Mouse (Mus musculus): ENCODE data around the gene Wdr76. TPM values are rescaled to one million over a fixed set of nuclear protein-coding genes. Genes with fewer than 3 reads are reported as not detected.
"Not testable (repeated sequence)": the region's sequence is repeated elsewhere in the genome, so short reads cannot be mapped to it uniquely, and the experiment has no call there.

The Wdr76 gene
- polyA plus RNA-seq (2012; ENCODE audit: insufficient read depth, insufficient read length, missing spikeins) = 2.2 and 2.3 TPM in 2 replicates

GRCm38 (mm10) chr2:121505942-121506882, at the start of gene Wdr76, which contains the start of gene Mfap1a:
Gene Wdr76, plus strand, starts transcription at chr2:121506723.
Gene Mfap1a, minus strand, starts transcription at chr2:121506665.
- Histone ChIP-seq H3K27ac (replicated peaks; ENCODE audit: low read depth, low read length) (peak within 1 kb of the TSS; percentile 48; the same call in 1 of the 2 replicates), H3K4me3 (ENCODE audit: insufficient read depth, low read depth, low read length) (peak within 1 kb of the TSS; percentile 65)
- H3K4me1 ChIP-seq (ENCODE audit: control insufficient read depth, insufficient read depth, insufficient read length, low read length) = not testable (repeated sequence)

DNA sequence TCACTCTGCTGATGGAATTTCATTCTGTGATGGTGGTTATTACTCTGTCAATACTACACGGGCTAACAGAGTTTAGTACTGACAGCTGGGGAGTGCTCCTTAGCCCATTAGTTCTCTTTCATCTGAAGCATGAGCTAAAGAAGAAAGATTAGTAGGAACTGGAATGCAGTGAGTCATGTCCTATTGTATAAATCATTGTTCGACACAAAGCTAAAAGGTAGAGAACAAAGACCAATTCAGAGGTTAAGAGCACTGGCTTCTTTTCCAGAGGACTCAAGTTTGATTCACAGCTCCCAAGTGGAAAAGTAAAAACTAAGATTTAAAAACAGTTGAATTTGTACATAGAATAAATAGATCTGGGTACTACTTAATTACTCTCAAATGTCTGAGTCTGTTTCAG, 46.5 kb upstream of the Wdr76 start:
- Histone ChIP-seq H3K4me1 (ENCODE audit: control insufficient read depth, insufficient read depth, insufficient read length, low read length) (no peaks in the 10 kb centered on the region), H3K4me3 (ENCODE audit: insufficient read depth, low read depth, low read length) (no peak overlapping the region), H3K27ac (replicated peaks; ENCODE audit: low read depth, low read length) (no peak overlapping the region)

GRCm38 (mm10) chr2:121468982-121469381, 37.5 kb upstream of the Wdr76 start:
- not testable (repeated sequence) for H3K27ac ChIP-seq (replicated peaks; ENCODE audit: low read depth, low read length); H3K4me1 ChIP-seq (ENCODE audit: control insufficient read depth, insufficient read depth, insufficient read length, low read length); H3K4me3 ChIP-seq (ENCODE audit: insufficient read depth, low read depth, low read length)

- not testable (repeated sequence) for H3K4me3 ChIP-seq (ENCODE audit: insufficient read depth, low read depth, low read length); H3K27ac ChIP-seq (replicated peaks; ENCODE audit: low read depth, low read length); H3K4me1 ChIP-seq (ENCODE audit: control insufficient read depth, insufficient read depth, insufficient read length, low read length)
Measured at GRCm38 (mm10) chr2:121472783-121473182, 33.7 kb upstream of the Wdr76 start.

GRCm38 (mm10) chr2:121473301-121474179, 33.0 kb upstream of the Wdr76 start, which contains the start of gene Mfap1b:
Gene Mfap1b, minus strand, starts transcription at chr2:121474067.
- Histone ChIP-seq H3K4me3 (ENCODE audit: insufficient read depth, low read depth, low read length) (peak within 1 kb of the TSS; percentile 74), H3K27ac (replicated peaks; ENCODE audit: low read depth, low read length) (peak within 1 kb of the TSS; percentile 47)
- H3K4me1 ChIP-seq (ENCODE audit: control insufficient read depth, insufficient read depth, insufficient read length, low read length) = not testable (repeated sequence)

- H3K27ac ChIP-seq (replicated peaks; ENCODE audit: low read depth, low read length) = peak overlapping the region; percentile 19; the same call in 1 of the 2 replicates
- H3K4me1 ChIP-seq (ENCODE audit: control insufficient read depth, insufficient read depth, insufficient read length, low read length) = peaks cover 3% of the 10 kb centered on the region; the same call in 1 of the 2 replicates
- peak overlapping the region; percentile 74 for H3K4me3 ChIP-seq (ENCODE audit: insufficient read depth, low read depth, low read length)
Measured at GRCm38 (mm10) chr2:121474180-121474535, 32.4 kb upstream of the Wdr76 start.

GRCm38 (mm10) chr2:121475306-121475705, 31.2 kb upstream of the Wdr76 start:
- H3K4me3 ChIP-seq (ENCODE audit: insufficient read depth, low read depth, low read length); H3K4me1 ChIP-seq (ENCODE audit: control insufficient read depth, insufficient read depth, insufficient read length, low read length); H3K27ac ChIP-seq (replicated peaks; ENCODE audit: low read depth, low read length): not testable (repeated sequence)

- Histone ChIP-seq H3K27ac (replicated peaks; ENCODE audit: low read depth, low read length) (no peak overlapping the region), H3K4me3 (ENCODE audit: insufficient read depth, low read depth, low read length) (no peak overlapping the region), H3K4me1 (ENCODE audit: control insufficient read depth, insufficient read depth, insufficient read length, low read length) (no peaks in the 10 kb centered on the region)
Measured at GRCm38 (mm10) chr2:121477491-121478266, 28.8 kb upstream of the Wdr76 start.

GRCm38 (mm10) chr2:121480498-121480897, 26.0 kb upstream of the Wdr76 start:
- Histone ChIP-seq H3K27ac (replicated peaks; ENCODE audit: low read depth, low read length) (no peak overlapping the region), H3K4me1 (ENCODE audit: control insufficient read depth, insufficient read depth, insufficient read length, low read length) (no peaks in the 10 kb centered on the region), H3K4me3 (ENCODE audit: insufficient read depth, low read depth, low read length) (no peak overlapping the region)

GRCm38 (mm10) chr2:121480916-121481315, 25.6 kb upstream of the Wdr76 start:
- H3K4me1 ChIP-seq (ENCODE audit: control insufficient read depth, insufficient read depth, insufficient read length, low read length); H3K27ac ChIP-seq (replicated peaks; ENCODE audit: low read depth, low read length): not testable (repeated sequence)

GRCm38 (mm10) chr2:121483576-121483975, 22.9 kb upstream of the Wdr76 start:
- Histone ChIP-seq H3K4me1 (ENCODE audit: control insufficient read depth, insufficient read depth, insufficient read length, low read length) (no peaks in the 10 kb centered on the region), H3K4me3 (ENCODE audit: insufficient read depth, low read depth, low read length) (no peak overlapping the region), H3K27ac (replicated peaks; ENCODE audit: low read depth, low read length) (no peak overlapping the region)

More at GRCm38 (mm10) chr2:121480916-121481315, 25.6 kb upstream of the Wdr76 start:
- H3K4me3 ChIP-seq (ENCODE audit: insufficient read depth, low read depth, low read length) = not testable (repeated sequence)

DNA sequence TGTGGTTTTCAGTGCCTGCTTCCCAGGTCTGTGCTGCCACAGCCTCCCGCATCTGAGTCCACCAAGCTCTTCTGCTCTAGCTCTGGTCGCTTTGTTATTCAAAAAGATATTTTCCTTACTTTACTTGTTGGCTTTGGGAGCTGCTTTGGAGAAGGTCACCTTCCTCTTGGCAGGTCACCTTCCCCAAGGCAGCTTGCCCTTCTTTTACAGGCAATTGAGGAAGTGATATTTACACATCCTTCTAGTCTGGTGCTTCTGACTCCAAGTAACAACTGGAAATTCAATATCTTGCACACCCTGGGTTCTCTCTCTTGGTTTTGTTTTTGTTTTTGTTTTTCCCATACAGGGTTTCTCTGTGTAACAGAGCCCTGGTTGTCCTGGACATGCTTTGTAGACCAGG, 22.1 kb upstream of the Wdr76 start:
- H3K4me3 ChIP-seq (ENCODE audit: insufficient read depth, low read depth, low read length); H3K27ac ChIP-seq (replicated peaks; ENCODE audit: low read depth, low read length); H3K4me1 ChIP-seq (ENCODE audit: control insufficient read depth, insufficient read depth, insufficient read length, low read length): not testable (repeated sequence)

GRCm38 (mm10) chr2:121501550-121501949, 5.0 kb upstream of the Wdr76 start:
- not testable (repeated sequence) for H3K4me3 ChIP-seq (ENCODE audit: insufficient read depth, low read depth, low read length); H3K4me1 ChIP-seq (ENCODE audit: control insufficient read depth, insufficient read depth, insufficient read length, low read length); H3K27ac ChIP-seq (replicated peaks; ENCODE audit: low read depth, low read length)

DNA sequence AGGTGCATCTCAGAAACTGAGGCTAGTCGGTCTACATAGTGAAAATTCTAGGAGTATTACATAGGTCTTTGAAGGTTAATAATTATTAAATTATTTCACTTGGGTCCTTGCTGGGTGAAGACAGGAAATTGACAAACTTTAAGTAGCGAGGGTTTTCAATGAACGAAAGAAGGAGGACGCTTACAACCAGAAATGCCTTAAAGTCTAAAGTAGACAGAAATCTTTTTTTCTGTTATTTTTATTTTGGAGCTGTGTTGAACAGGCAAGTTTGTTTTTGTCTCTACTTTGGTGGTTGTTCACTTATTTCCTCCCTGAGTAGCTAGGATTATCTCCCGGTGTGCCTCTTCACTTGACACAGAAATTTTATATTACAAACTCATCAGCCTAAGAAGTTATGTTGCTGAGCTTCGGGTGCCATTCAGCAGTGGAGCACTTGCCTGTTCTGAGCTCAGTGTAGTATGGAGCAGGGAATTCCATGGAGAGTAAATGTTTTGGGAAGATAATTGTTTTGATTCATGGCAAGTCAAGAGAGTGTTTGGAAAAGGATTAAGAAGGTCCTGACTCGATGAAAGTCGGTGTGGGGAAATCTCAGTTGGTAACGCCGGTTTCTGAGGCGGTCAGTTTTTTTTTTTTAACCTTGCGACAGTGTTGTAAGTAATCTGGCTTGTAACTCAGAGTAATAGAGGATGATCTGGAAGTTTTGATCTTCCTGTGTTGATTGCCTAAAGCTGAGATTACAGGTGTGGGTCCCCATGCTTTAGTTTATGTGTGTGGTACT, 839 bp downstream of the Wdr76 start:
- Histone ChIP-seq H3K4me3 (ENCODE audit: insufficient read depth, low read depth, low read length) (peak overlapping the region; percentile 53), H3K27ac (replicated peaks; ENCODE audit: low read depth, low read length) (no peak overlapping the region), H3K4me1 (ENCODE audit: control insufficient read depth, insufficient read depth, insufficient read length, low read length) (peaks cover 5% of the 10 kb centered on the region)
